Mouse (Mus musculus): ENCODE measurements around the gene Rasal2. TPM values are rescaled to one million over a fixed set of nuclear protein-coding genes. Genes with fewer than 3 reads are reported as not detected.

Gene Rasal2
- polyA plus RNA-seq, 2 experiments: 0.58 to 1.1 TPM

- Histone ChIP-seq H3K27ac (no peak overlapping the region), H3K9me3 (ENCODE audit: control insufficient read depth, low read length) (no peaks in the 10 kb centered on the region), H3K4me1 (replicated peaks; ENCODE audit: control insufficient read depth in 2 of 2, insufficient read depth in 2 of 2, low read length in 1 of 2) (0 out of 4 replicates have a peak, but pooled peaks cover 0 to 3% of the 10 kb centered on the region in 2 experiments), H3K4me3 (ENCODE audit: insufficient read depth in 1 of 2, low read depth in 2 of 2, low read length in 2 of 2) (no peak overlapping the region), H3K27me3 (ENCODE audit: control insufficient read depth, insufficient read depth, low read length) (no peaks in the 10 kb centered on the region), H3K9ac (replicated peaks) (no peak overlapping the region), H3K4me2 (ENCODE audit: low read depth) (no peak overlapping the region), H3K36me3 (replicated peaks; ENCODE audit: control insufficient read depth, insufficient read depth, low read depth) (no peaks in the 10 kb centered on the region)
- ATAC-seq (ENCODE audit: insufficient read depth) (no peak), DNase-seq (ENCODE audit: low read depth in 3 of 3, low spot score in 3 of 3) (no peak)
- 47% methylated on average over 1 of the region's 1 CpGs for WGBS (ENCODE audit: insufficient replicate concordance)
- TF ChIP-seq EP300 (IDR thresholded peaks at IDR 0.05; ENCODE audit: low read depth) (no peak), CTCF (IDR thresholded peaks at IDR 0.05; ENCODE audit: low read depth) (no peak)
Measured at GRCm38 (mm10) chr1:157255776-157256175, 156.6 kb downstream of the Rasal2 start.

- H3K27me3 ChIP-seq (ENCODE audit: control insufficient read depth, insufficient read depth, low read length): no peaks in the 10 kb centered on the region
- no peak for DNase-seq (ENCODE audit: low read depth in 3 of 3, low spot score in 3 of 3)
- no peak overlapping the region for H3K4me3 ChIP-seq (ENCODE audit: insufficient read depth in 1 of 2, low read depth in 2 of 2, low read length in 2 of 2)
- no peak overlapping the region for H3K4me2 ChIP-seq (ENCODE audit: low read depth)
- WGBS (ENCODE audit: insufficient replicate concordance): 53% methylated on average over 9 of the region's 9 CpGs
- 0 out of 4 replicates have a peak, but pooled peaks cover 0 to 3% of the 10 kb centered on the region in 2 experiments for H3K4me1 ChIP-seq (replicated peaks; ENCODE audit: control insufficient read depth in 2 of 2, insufficient read depth in 2 of 2, low read length in 1 of 2)
- no peaks in the 10 kb centered on the region for H3K36me3 ChIP-seq (replicated peaks; ENCODE audit: control insufficient read depth, insufficient read depth, low read depth)
- H3K9me3 ChIP-seq (ENCODE audit: control insufficient read depth, low read length): no peaks in the 10 kb centered on the region
- no peak overlapping the region for H3K9ac ChIP-seq (replicated peaks)
- no peak for ATAC-seq (ENCODE audit: insufficient read depth)
- no peak overlapping the region for H3K27ac ChIP-seq
- no peak for TF ChIP-seq EP300 (IDR thresholded peaks at IDR 0.05; ENCODE audit: low read depth)
- TF ChIP-seq CTCF (IDR thresholded peaks at IDR 0.05; ENCODE audit: low read depth): no peak
Measured at GRCm38 (mm10) chr1:157253600-157254490, 158.6 kb downstream of the Rasal2 start.

- DNase-seq (ENCODE audit: low read depth in 3 of 3, low spot score in 3 of 3) (no peak), ATAC-seq (ENCODE audit: insufficient read depth) (no peak)
- no peak overlapping the region for H3K9ac ChIP-seq (replicated peaks)
- H3K27me3 ChIP-seq (ENCODE audit: control insufficient read depth, insufficient read depth, low read length): no peaks in the 10 kb centered on the region
- no peaks in the 10 kb centered on the region for H3K36me3 ChIP-seq (replicated peaks; ENCODE audit: control insufficient read depth, insufficient read depth, low read depth)
- TF ChIP-seq CTCF (IDR thresholded peaks at IDR 0.05; ENCODE audit: low read depth): no peak
- no peak overlapping the region for H3K27ac ChIP-seq
- WGBS (ENCODE audit: insufficient replicate concordance): 21% methylated on average over 3 of the region's 3 CpGs
- no peaks in the 10 kb centered on the region for H3K9me3 ChIP-seq (ENCODE audit: control insufficient read depth, low read length)
- H3K4me3 ChIP-seq (ENCODE audit: insufficient read depth in 1 of 2, low read depth in 2 of 2, low read length in 2 of 2): no peak overlapping the region
- no peaks in the 10 kb centered on the region for H3K4me1 ChIP-seq (replicated peaks; ENCODE audit: control insufficient read depth in 2 of 2, insufficient read depth in 2 of 2, low read length in 1 of 2)
- no peak overlapping the region for H3K4me2 ChIP-seq (ENCODE audit: low read depth)
Measured at GRCm38 (mm10) chr1:157248112-157248511, 164.3 kb downstream of the Rasal2 start.

DNA sequence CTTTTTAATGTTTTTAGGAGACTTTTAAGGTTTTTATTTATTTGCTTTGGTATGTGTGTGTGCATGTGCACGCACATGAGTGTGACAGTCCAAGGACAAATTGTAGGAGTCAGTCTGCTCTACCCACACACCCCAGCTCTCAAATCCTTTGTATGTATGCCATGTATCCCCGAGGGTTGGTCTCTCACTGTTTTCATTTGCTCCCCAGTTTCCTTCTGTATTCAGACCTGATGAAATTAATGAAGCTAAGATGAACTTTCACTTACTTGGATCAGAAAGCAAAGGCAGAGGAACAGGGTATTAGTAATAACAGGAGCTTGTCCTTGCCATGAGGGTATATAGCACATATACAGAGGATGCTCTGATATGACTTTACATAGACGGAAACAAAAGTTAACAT, 165.1 kb downstream of the Rasal2 start:
- TF ChIP-seq EP300 (IDR thresholded peaks at IDR 0.05; ENCODE audit: low read depth): no peak
- TF ChIP-seq CTCF (IDR thresholded peaks at IDR 0.05; ENCODE audit: low read depth): no peak
- ATAC-seq (ENCODE audit: insufficient read depth): no peak
- no peaks in the 10 kb centered on the region for H3K9me3 ChIP-seq (ENCODE audit: control insufficient read depth, low read length)
- H3K27ac ChIP-seq: no peak overlapping the region
- no peaks in the 10 kb centered on the region for H3K36me3 ChIP-seq (replicated peaks; ENCODE audit: control insufficient read depth, insufficient read depth, low read depth)
- DNase-seq (ENCODE audit: low read depth in 3 of 3, low spot score in 3 of 3): no peak
- H3K4me2 ChIP-seq (ENCODE audit: low read depth): no peak overlapping the region
- no peak overlapping the region for H3K4me3 ChIP-seq (ENCODE audit: insufficient read depth in 1 of 2, low read depth in 2 of 2, low read length in 2 of 2)
- H3K27me3 ChIP-seq (ENCODE audit: control insufficient read depth, insufficient read depth, low read length): no peaks in the 10 kb centered on the region
- WGBS (ENCODE audit: insufficient replicate concordance): 57% methylated on average over 3 of the region's 3 CpGs
- no peak overlapping the region for H3K9ac ChIP-seq (replicated peaks)
- H3K4me1 ChIP-seq (replicated peaks; ENCODE audit: control insufficient read depth in 2 of 2, insufficient read depth in 2 of 2, low read length in 1 of 2): no peaks in the 10 kb centered on the region

GRCm38 (mm10) chr1:157246779-157247178, 165.6 kb downstream of the Rasal2 start:
- no peak overlapping the region for H3K4me2 ChIP-seq (ENCODE audit: low read depth)
- no peaks in the 10 kb centered on the region for H3K36me3 ChIP-seq (replicated peaks; ENCODE audit: control insufficient read depth, insufficient read depth, low read depth)
- no peaks in the 10 kb centered on the region for H3K4me1 ChIP-seq (replicated peaks; ENCODE audit: control insufficient read depth in 2 of 2, insufficient read depth in 2 of 2, low read length in 1 of 2)
- ATAC-seq (ENCODE audit: insufficient read depth): no peak
- H3K9me3 ChIP-seq (ENCODE audit: control insufficient read depth, low read length): no peaks in the 10 kb centered on the region
- no peak overlapping the region for H3K27ac ChIP-seq
- no peaks in the 10 kb centered on the region for H3K27me3 ChIP-seq (ENCODE audit: control insufficient read depth, insufficient read depth, low read length)
- H3K9ac ChIP-seq (replicated peaks): no peak overlapping the region
- no peak for TF ChIP-seq EP300 (IDR thresholded peaks at IDR 0.05; ENCODE audit: low read depth)
- no peak for TF ChIP-seq CTCF (IDR thresholded peaks at IDR 0.05; ENCODE audit: low read depth)
- 46% methylated on average over 1 of the region's 1 CpGs for WGBS (ENCODE audit: insufficient replicate concordance)
- DNase-seq (ENCODE audit: low read depth in 3 of 3, low spot score in 3 of 3): no peak
- H3K4me3 ChIP-seq (ENCODE audit: insufficient read depth in 1 of 2, low read depth in 2 of 2, low read length in 2 of 2): no peak overlapping the region
